Mouse (Mus musculus): ENCODE measurements around the gene Wasf2. TPM values are rescaled to one million over a fixed set of nuclear protein-coding genes. Genes with fewer than 3 reads are reported as not detected.

The Wasf2 gene
- polyA plus RNA-seq (2021) = 36.1 TPM

GRCm38 (mm10) chr4:133129931-133130889 is at the start of gene Wasf2:
Gene Wasf2 (plus strand): TSS chr4:133130505.
- peak; percentile 94 for DNase-seq (ENCODE audit: low read depth, low spot score)
- POLR2A ChIA-PET = interaction anchor here (0.6 to 1.0 kb wide), 3 partner anchors 17 to 1530 kb away, joined by 3 to 6 read pairs (median 4); no protein-coding TSS in a partner anchor
- CTCF ChIA-PET = no interaction called here
- no peaks in the 10 kb centered on the region for H3K27me3 ChIP-seq
- ATAC-seq = peak; percentile 68
- no peak for TF ChIP-seq CTCF (IDR thresholded peaks at IDR 0.05)
- in situ Hi-C loops (cut with MboI; ENCODE audit: low pct_unique_long_range_greater_than_20kb) = loop anchor here (5.0 kb wide), 2 partner anchors 58 to 67 kb away; no protein-coding TSS in a partner anchor

DNA sequence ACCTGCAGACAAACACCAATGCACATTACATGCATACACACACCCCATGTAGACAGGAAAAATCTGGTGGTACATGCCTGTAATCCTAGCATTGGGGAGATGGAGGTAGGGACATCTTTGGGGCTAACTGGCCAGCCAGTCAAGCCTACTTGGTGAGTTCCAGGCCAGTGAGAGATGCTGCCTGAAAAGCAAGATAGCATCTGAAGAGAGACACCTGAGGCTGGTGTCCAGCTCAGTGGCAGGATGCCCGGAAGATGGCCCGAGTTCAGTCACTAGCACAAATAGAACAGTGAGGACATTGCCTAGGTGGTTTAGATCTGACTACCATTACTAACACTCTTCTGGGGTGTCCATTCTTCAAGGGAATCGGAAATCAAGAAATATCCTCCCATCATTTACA is 49.4 kb upstream of the Wasf2 start:
- ChIA-PET POLR2A (no interaction called here), CTCF (no interaction called here)
- no peak for DNase-seq (ENCODE audit: low read depth, low spot score)
- TF ChIP-seq CTCF (IDR thresholded peaks at IDR 0.05) = no peak
- in situ Hi-C loops (cut with MboI; ENCODE audit: low pct_unique_long_range_greater_than_20kb) = no loop called here
- no peaks in the 10 kb centered on the region for H3K27me3 ChIP-seq
- ATAC-seq = no peak

DNA sequence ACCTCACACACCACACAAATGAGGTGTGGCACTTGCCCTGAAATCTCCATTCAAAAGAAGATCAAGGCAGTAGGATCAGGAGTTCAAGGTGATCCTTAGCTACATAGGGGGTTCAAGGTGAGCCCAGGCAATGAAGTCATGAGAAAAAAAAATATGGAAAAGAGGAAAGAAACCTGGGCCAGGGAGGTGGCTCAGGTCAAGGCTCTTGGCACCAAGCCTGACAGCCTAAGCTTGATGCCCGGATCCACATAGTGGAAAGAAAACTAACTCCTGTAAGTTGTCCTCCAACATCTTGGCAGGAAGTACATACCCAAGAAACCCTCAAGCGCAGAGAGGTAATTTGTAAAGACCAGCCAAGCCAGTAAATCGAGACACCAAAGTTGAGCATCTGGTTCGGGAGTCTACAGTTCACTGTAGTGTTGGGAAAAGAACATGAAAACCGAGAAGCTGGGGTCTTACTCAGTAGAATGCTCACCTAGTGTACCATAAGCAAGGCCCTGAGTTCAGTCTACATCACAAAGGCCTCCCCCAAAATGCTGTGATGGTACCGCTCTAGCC is 48.0 kb upstream of the Wasf2 start:
- POLR2A ChIA-PET = interaction anchor here (0.7 to 1.1 kb wide), 2 partner anchors 14 to 69 kb away, joined by 3 read pairs; no protein-coding TSS in a partner anchor

GRCm38 (mm10) chr4:133083991-133084861 is 46.1 kb upstream of the Wasf2 start:
- ChIA-PET CTCF (no interaction called here), POLR2A (interaction anchor here (0.6 kb wide), 1 partner anchor 107 kb away, joined by 4 read pairs; no protein-coding TSS in a partner anchor)
- DNase-seq (ENCODE audit: low read depth, low spot score) (no peak), ATAC-seq (peak; percentile 47)
- in situ Hi-C loops (cut with MboI; ENCODE audit: low pct_unique_long_range_greater_than_20kb) = no loop called here
- TF ChIP-seq CTCF (IDR thresholded peaks at IDR 0.05) = no peak
- no peaks in the 10 kb centered on the region for H3K27me3 ChIP-seq

More for the DNA sequence above, 48.0 kb upstream of the Wasf2 start:
- no peaks in the 10 kb centered on the region for H3K27me3 ChIP-seq
- TF ChIP-seq CTCF (IDR thresholded peaks at IDR 0.05) = no peak
- CTCF ChIA-PET = interaction anchor here (0.9 to 1.3 kb wide), 2 partner anchors 12 to 119 kb away, joined by 3 read pairs; no protein-coding TSS in a partner anchor
- ATAC-seq (no peak), DNase-seq (ENCODE audit: low read depth, low spot score) (no peak)
- in situ Hi-C loops (cut with MboI; ENCODE audit: low pct_unique_long_range_greater_than_20kb) = no loop called here

- CTCF ChIA-PET = no interaction called here
- ATAC-seq = no peak
Measured at GRCm38 (mm10) chr4:133085011-133085782, 45.1 kb upstream of the Wasf2 start.

DNA sequence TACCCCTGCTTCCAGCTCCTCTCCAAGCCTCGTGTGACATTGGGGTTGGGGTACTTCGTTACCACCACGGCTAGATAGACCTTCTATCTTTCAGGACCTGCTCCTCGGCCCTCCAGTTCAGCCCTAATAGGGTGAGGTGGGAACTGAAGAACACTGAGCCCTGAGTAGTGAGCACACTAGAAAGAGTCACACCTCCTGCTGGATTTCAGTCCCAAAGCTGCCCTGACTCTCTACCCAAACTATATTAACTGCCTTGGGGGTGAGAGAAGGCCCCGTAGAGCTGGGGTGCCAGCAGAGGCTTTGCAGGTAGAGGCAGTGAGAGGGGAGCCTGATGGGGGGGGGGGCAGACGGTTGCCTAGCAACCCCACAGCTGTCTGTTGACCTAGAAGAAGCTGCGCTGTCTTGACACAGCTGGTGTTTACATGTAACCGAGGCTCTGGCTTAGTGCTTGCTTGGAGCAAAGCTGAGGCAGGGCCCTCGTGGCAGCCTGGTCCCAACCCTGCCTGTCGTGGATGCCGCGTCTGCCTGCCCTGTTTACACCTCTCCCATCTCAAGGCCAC is 44.4 kb upstream of the Wasf2 start:
- ATAC-seq (no peak), DNase-seq (ENCODE audit: low read depth, low spot score) (no peak)
- ChIA-PET POLR2A (no interaction called here), CTCF (no interaction called here)
- no peak for TF ChIP-seq CTCF (IDR thresholded peaks at IDR 0.05)
- no peaks in the 10 kb centered on the region for H3K27me3 ChIP-seq
- in situ Hi-C loops (cut with MboI; ENCODE audit: low pct_unique_long_range_greater_than_20kb) = no loop called here

More at GRCm38 (mm10) chr4:133085011-133085782, 45.1 kb upstream of the Wasf2 start:
- in situ Hi-C loops (cut with MboI; ENCODE audit: low pct_unique_long_range_greater_than_20kb) = no loop called here
- no peaks in the 10 kb centered on the region for H3K27me3 ChIP-seq
- POLR2A ChIA-PET = interaction anchor here (0.6 to 0.7 kb wide), 2 partner anchors 71 to 106 kb away, joined by 3 read pairs; no protein-coding TSS in a partner anchor
- DNase-seq (ENCODE audit: low read depth, low spot score) = no peak
- no peak for TF ChIP-seq CTCF (IDR thresholded peaks at IDR 0.05)

GRCm38 (mm10) chr4:133087177-133087714 is 43.1 kb upstream of the Wasf2 start:
- no peaks in the 10 kb centered on the region for H3K27me3 ChIP-seq
- CTCF ChIA-PET = no interaction called here
- DNase-seq (ENCODE audit: low read depth, low spot score) (no peak), ATAC-seq (no peak)
- no peak for TF ChIP-seq CTCF (IDR thresholded peaks at IDR 0.05)
- in situ Hi-C loops (cut with MboI; ENCODE audit: low pct_unique_long_range_greater_than_20kb) = no loop called here
- POLR2A ChIA-PET = no interaction called here

GRCm38 (mm10) chr4:133087835-133088234 is 42.5 kb upstream of the Wasf2 start:
- in situ Hi-C loops (cut with MboI; ENCODE audit: low pct_unique_long_range_greater_than_20kb) = no loop called here
- POLR2A ChIA-PET = no interaction called here
- DNase-seq (ENCODE audit: low read depth, low spot score) (no peak), ATAC-seq (no peak)
- CTCF ChIA-PET = no interaction called here
- no peaks in the 10 kb centered on the region for H3K27me3 ChIP-seq
- no peak for TF ChIP-seq CTCF (IDR thresholded peaks at IDR 0.05)

DNA sequence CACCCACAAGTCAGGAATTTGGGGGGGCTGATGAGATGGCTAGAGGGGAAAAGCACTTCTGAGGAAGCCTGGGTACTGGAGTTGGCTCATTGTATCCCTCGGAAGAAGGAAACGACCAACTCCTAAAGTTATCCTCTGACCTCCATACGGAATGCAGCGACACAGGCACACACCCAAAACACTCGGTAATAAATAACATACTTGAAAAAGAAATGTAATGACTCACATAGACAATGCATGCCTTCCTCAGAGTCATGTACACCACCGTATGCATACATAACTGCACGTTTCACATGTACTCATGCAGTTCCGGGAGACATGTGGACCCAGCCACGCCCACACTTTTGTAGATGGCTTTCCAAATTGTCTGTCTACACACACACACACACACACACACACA is 41.0 kb upstream of the Wasf2 start:
- in situ Hi-C loops (cut with MboI; ENCODE audit: low pct_unique_long_range_greater_than_20kb) = no loop called here
- ChIA-PET POLR2A (no interaction called here), CTCF (no interaction called here)
- TF ChIP-seq CTCF (IDR thresholded peaks at IDR 0.05) = no peak
- DNase-seq (ENCODE audit: low read depth, low spot score) (no peak), ATAC-seq (no peak)
- no peaks in the 10 kb centered on the region for H3K27me3 ChIP-seq
